Mouse (Mus musculus) bone marrow, adult 2 months (tissue): Measurements from ENCODE around the gene Ciz1. TPM values are rescaled to one million over a fixed set of nuclear protein-coding genes. Genes with fewer than 3 reads are reported as not detected.

Experiments
- H3K27ac ChIP-seq: fragments of 200-500 bp; 2 replicates; pipeline ENCODE4 v1.5.1; 2012; ENCODE audit warnings: low read depth, mild to moderate bottlenecking, control low read depth, inconsistent platforms, low read length; ENCODE audit not compliant: control insufficient read depth, poor library complexity, insufficient read depth
- H3K4me1 ChIP-seq: fragments of 200-500 bp; 2 replicates; pipeline ENCODE4 v1.6.1; 2011; ENCODE audit warnings: low read length; ENCODE audit not compliant: control insufficient read depth, insufficient read depth
- H3K4me3 ChIP-seq: fragments of 200-500 bp; replicated peaks from 2 replicates; pipeline ENCODE3; 2011; ENCODE audit warnings: mild to moderate bottlenecking, low read depth, low read length, control low read depth; ENCODE audit not compliant: control insufficient read depth
- CTCF ChIP-seq: fragments of 200-500 bp; IDR thresholded peaks from 2 replicates; pipeline ENCODE4 v1.5.1; 2011; ENCODE audit warnings: low read length, control low read depth; ENCODE audit not compliant: control insufficient read depth, insufficient read depth
- POLR2A ChIP-seq: fragments of 200-500 bp; IDR thresholded peaks from 2 replicates; pipeline ENCODE4 v1.6.1; 2011; ENCODE audit warnings: low read depth, mild to moderate bottlenecking, control low read depth, low read length, borderline replicate concordance; ENCODE audit not compliant: control insufficient read depth
- WGBS: fragments of 180-500 bp; shearing (Covaris S2); methylation state at CpG from one replicate; pipeline ENCODE4 v1.1.7; 2018; 5-methylcytosine and 5-hydroxymethylcytosine counted together
- polyA plus RNA-seq: library from polyadenylated mRNA; stranded (reverse); fragments of >200 nt; gene quantifications from 2 replicates; pipeline ENCODE4 v1.2.4, GENCODE M21; 2011; ENCODE audit warnings: low replicate concordance; ENCODE audit not compliant: missing spikeins, insufficient read depth, insufficient read length

Ciz1 gene
- polyA plus RNA-seq, 1 experiment = 127 TPM

- Histone ChIP-seq H3K4me3 (no peak overlapping the region), H3K27ac (no peak overlapping the region), H3K4me1 (no peaks in the 10 kb centered on the region)
- TF ChIP-seq POLR2A (no peak), CTCF (no peak)
- 55% methylated on average over 4 of the region's 4 CpGs for WGBS
Measured at GRCm38 (mm10) chr2:32324322-32324721, 27.8 kb upstream of the Ciz1 start.

- 55% methylated on average over 7 of the region's 7 CpGs for WGBS
- TF ChIP-seq CTCF (no peak), POLR2A (no peak)
- Histone ChIP-seq H3K27ac (no peak overlapping the region), H3K4me1 (no peaks in the 10 kb centered on the region), H3K4me3 (no peak overlapping the region)
Measured at GRCm38 (mm10) chr2:32325342-32325741, 26.8 kb upstream of the Ciz1 start.

GRCm38 (mm10) chr2:32327200-32327599 lies 24.9 kb upstream of the Ciz1 start:
- no peak for TF ChIP-seq POLR2A
- TF ChIP-seq CTCF = no peak
- Histone ChIP-seq H3K27ac (no peak overlapping the region), H3K4me3 (no peak overlapping the region), H3K4me1 (no peaks in the 10 kb centered on the region)
- WGBS = 87% methylated on average over 4 of the region's 4 CpGs

- TF ChIP-seq CTCF (no peak), POLR2A (no peak)
- Histone ChIP-seq H3K4me3 (no peak overlapping the region), H3K27ac (no peak overlapping the region), H3K4me1 (no peaks in the 10 kb centered on the region)
- WGBS = 59% methylated on average over 13 of the region's 13 CpGs
Measured at GRCm38 (mm10) chr2:32328911-32329460, 23.1 kb upstream of the Ciz1 start.

- H3K4me3 ChIP-seq = no peak overlapping the region
- no peak overlapping the region for H3K27ac ChIP-seq
- H3K4me1 ChIP-seq = no peaks in the 10 kb centered on the region
- WGBS = 70% methylated on average over 6 of the region's 6 CpGs
- no peak for TF ChIP-seq POLR2A
- no peak for TF ChIP-seq CTCF
Measured at GRCm38 (mm10) chr2:32329531-32329930, 22.6 kb upstream of the Ciz1 start.

GRCm38 (mm10) chr2:32332159-32332558 lies 20.0 kb upstream of the Ciz1 start:
- H3K27ac ChIP-seq = no peak overlapping the region
- WGBS = 62% methylated on average over 5 of the region's 5 CpGs
- no peaks in the 10 kb centered on the region for H3K4me1 ChIP-seq
- H3K4me3 ChIP-seq = no peak overlapping the region
- TF ChIP-seq POLR2A (no peak), CTCF (no peak)

- TF ChIP-seq POLR2A (no peak), CTCF (no peak)
- 38% methylated on average over 15 of the region's 15 CpGs for WGBS
- H3K4me1 ChIP-seq = no peaks in the 10 kb centered on the region
- no peak overlapping the region for H3K4me3 ChIP-seq
- no peak overlapping the region for H3K27ac ChIP-seq
Measured at GRCm38 (mm10) chr2:32335888-32336287, 16.2 kb upstream of the Ciz1 start.

GRCm38 (mm10) chr2:32339912-32340642 lies 12.1 kb upstream of the Ciz1 start:
- no peaks in the 10 kb centered on the region for H3K4me1 ChIP-seq
- 50% methylated on average over 26 of the region's 26 CpGs for WGBS
- no peak overlapping the region for H3K4me3 ChIP-seq
- no peak overlapping the region for H3K27ac ChIP-seq
- TF ChIP-seq POLR2A = no peak
- no peak for TF ChIP-seq CTCF

- WGBS = 77% methylated on average over 13 of the region's 13 CpGs
- Histone ChIP-seq H3K27ac (no peak overlapping the region), H3K4me3 (no peak overlapping the region), H3K4me1 (no peaks in the 10 kb centered on the region)
- no peak for TF ChIP-seq POLR2A
- TF ChIP-seq CTCF = no peak
Measured at GRCm38 (mm10) chr2:32340836-32341633, 11.1 kb upstream of the Ciz1 start.
